Mouse (Mus musculus) heart, embryonic 12.5 days (tissue): ENCODE results near the gene Baiap2. TPM values are rescaled to one million over a fixed set of nuclear protein-coding genes. Genes with fewer than 3 reads are reported as not detected.

ENCODE experiments used
- ATAC-seq: fragments of 200-750 bp; cut with Nextera tagmentation; 2 replicates; pipeline ENCODE4 v1.8.0; 2017; ENCODE audit warnings: moderate TSS enrichment, moderate library complexity; ENCODE audit not compliant: insufficient number of reproducible peaks, low FRiP score
- H3K27ac ChIP-seq: fragments of 300-500 bp; sonication (generic); 2 replicates; pipeline ENCODE4 v1.5.1; 2016; ENCODE audit warnings: mild to moderate bottlenecking, moderate library complexity; ENCODE audit not compliant: poor library complexity, severe bottlenecking
- H3K27me3 ChIP-seq: fragments of 300-500 bp; sonication (generic); replicated peaks from 2 replicates; pipeline ENCODE4 v1.6.1; 2016; ENCODE audit warnings: mild to moderate bottlenecking, moderate library complexity
- H3K36me3 ChIP-seq: fragments of 300-500 bp; sonication (generic); 2 replicates; pipeline ENCODE4 v1.6.1; 2016; ENCODE audit warnings: mild to moderate bottlenecking, moderate library complexity
- H3K4me1 ChIP-seq: fragments of 300-500 bp; sonication (generic); replicated peaks from 2 replicates; pipeline ENCODE4 v1.6.1; 2016; ENCODE audit warnings: mild to moderate bottlenecking
- H3K4me2 ChIP-seq: fragments of 300-500 bp; sonication (generic); 2 replicates; pipeline ENCODE4 v1.6.1; 2016; ENCODE audit warnings: mild to moderate bottlenecking, moderate library complexity
- H3K4me3 ChIP-seq: fragments of 300-500 bp; sonication (generic); 2 replicates; pipeline ENCODE4 v1.5.1; 2016; ENCODE audit warnings: mild to moderate bottlenecking
- H3K9ac ChIP-seq: fragments of 300-500 bp; sonication (generic); 2 replicates; pipeline ENCODE4 v1.6.1; 2016; ENCODE audit warnings: mild to moderate bottlenecking, moderate library complexity
- H3K9me3 ChIP-seq: fragments of 300-500 bp; sonication (generic); replicated peaks from 2 replicates; pipeline ENCODE4 v1.6.1; 2016; ENCODE audit warnings: mild to moderate bottlenecking, moderate library complexity
- WGBS: fragments of 180-500 bp; shearing (Covaris S2); methylation state at CpG from one replicate; pipeline ENCODE4 v1.1.7; 2016; 5-methylcytosine and 5-hydroxymethylcytosine counted together
- polyA plus RNA-seq: library from polyadenylated mRNA; unstranded; fragments of >200 nt; fragmentation: Nextera tagmentation; extraction: Ambion mirVana; gene quantifications from 2 replicates; pipeline ENCODE4 v1.2.1, GENCODE M21; 2016

Baiap2 gene
- polyA plus RNA-seq, result 15.6 and 16.4 TPM in 2 replicates

DNA sequence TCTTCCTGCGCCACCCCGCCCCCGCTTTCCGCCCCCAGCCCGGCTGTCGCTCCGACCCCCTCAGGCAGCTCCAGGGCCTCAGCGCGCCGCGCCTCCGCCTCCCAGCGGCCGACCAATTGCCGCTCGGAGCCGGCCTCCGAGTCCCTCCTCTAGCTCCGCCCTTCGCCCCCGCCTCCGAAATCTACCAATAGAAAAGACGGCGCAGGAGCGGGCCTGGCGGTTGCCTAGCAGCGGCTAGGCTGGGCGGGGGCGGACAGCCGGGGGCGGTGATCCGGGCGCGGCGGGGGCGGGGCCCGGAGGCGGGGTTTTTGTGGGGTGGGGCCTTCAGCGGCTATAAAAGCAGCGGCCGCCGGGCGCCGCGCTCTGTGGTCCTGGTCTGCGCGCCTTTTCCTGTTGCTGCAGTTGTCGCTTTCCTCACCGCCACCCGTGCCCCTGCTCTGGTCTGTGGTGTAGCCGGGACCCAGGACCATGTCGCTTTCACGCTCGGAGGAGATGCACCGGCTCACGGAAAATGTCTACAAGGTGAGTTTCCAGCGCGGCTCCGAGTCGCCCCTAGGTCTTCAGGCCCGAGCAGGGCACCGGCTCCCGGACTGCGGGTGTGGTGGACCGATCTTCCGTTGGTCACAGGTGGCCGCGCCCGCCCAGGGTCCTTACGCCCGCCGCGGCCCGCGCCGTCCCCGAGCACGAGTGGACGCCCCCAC, at the start of gene Baiap2:
Gene Baiap2, plus strand, starts transcription at position 37 of the 701 bp plus-strand sequence.
- Histone ChIP-seq H3K9ac (peak within 1 kb of the TSS; percentile 84), H3K4me3 (peak within 1 kb of the TSS; percentile 80), H3K27me3 (peaks cover 41% of the 10 kb centered on the region), H3K4me2 (peak within 1 kb of the TSS; percentile 93), H3K9me3 (no peaks in the 10 kb centered on the region), H3K27ac (peak within 1 kb of the TSS; percentile 42; the same call in 1 of the 2 replicates), H3K36me3 (no peaks in the 10 kb centered on the region), H3K4me1 (peaks cover 69% of the 10 kb centered on the region)
- WGBS, result under 1% methylated on average over 62 of the region's 79 CpGs
- ATAC-seq, result peak; percentile 96

DNA sequence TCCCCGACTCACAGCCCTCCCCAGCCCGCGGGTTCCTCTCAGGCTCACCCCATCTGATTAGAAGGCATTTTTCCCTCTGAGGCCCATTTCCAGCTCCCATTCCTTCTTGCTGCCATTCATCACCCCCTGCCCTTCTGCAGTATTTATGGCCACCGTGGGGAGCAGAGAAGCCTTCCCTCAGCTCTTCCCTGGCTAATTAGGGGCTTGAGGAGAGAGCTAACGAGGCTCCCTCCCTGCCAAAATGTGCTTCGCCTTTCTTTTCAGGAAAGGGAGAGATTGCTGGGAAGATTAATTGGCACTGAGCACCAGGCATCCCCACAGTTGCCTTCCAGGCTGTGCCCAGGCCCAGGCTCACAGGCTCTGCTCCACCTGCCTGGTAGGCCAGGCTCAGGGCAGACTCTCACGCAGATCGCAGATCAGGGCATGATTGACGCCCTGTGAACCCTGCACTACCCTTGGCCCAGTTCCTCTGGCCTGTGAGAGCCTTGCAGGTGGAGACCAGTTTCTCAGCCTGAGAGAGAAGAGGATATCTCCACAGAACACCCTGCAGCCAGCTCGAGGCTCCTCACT, 48.8 kb upstream of the Baiap2 start:
- Histone ChIP-seq H3K36me3 (peaks cover 92% of the 10 kb centered on the region), H3K4me3 (no peak overlapping the region), H3K4me2 (no peak overlapping the region), H3K27ac (no peak overlapping the region), H3K9ac (no peak overlapping the region), H3K4me1 (no peaks in the 10 kb centered on the region), H3K27me3 (no peaks in the 10 kb centered on the region), H3K9me3 (no peaks in the 10 kb centered on the region)
- no peak for ATAC-seq
- 78% methylated on average over 10 of the region's 10 CpGs for WGBS

DNA sequence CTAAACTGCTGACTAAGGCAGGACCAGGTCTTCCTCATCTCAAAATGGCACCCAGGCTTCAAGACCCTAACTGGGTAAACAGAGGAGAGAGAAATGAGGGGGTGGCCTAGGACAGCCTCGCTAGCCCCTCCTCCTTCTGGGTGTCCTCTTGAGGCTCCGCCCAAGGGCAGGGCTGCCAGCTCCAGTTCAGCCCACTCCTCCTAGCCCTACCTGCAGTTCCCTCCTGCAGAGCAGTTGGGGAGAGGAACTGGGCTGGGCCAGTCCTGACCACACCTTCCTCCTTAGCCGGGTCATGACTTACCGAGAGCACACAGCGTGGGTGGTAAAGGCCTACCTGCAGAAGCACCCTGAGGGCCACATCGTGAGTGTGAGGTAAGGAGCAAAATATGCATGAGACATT, 47.9 kb upstream of the Baiap2 start:
- Histone ChIP-seq H3K9me3 (no peaks in the 10 kb centered on the region), H3K4me1 (no peaks in the 10 kb centered on the region), H3K27me3 (no peaks in the 10 kb centered on the region), H3K36me3 (peaks cover 92% of the 10 kb centered on the region), H3K27ac (no peak overlapping the region), H3K9ac (no peak overlapping the region), H3K4me2 (no peak overlapping the region), H3K4me3 (no peak overlapping the region)
- no peak for ATAC-seq
- 56% methylated on average over 6 of the region's 6 CpGs for WGBS

DNA sequence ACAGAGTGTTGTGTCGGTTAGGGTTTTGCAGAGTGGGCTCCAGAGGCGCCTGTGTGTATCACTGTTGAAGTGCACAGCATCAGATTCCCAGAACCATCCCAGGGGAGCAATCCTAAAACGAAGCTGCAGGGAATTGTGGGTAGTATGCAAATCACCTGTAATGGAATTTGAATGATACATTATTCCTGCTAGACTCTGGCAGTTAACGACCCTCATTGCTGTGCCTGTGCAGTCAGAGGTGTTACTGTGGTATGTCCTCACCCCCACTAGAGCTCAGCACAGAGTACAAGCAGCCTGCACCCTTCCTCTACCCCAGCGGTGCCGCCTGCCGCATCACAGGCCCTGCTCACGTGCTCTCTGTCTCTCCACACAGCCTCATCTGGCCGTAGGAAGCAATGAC, 45.5 kb upstream of the Baiap2 start:
- Histone ChIP-seq H3K27ac (no peak overlapping the region), H3K9ac (no peak overlapping the region), H3K4me3 (no peak overlapping the region), H3K27me3 (no peaks in the 10 kb centered on the region), H3K9me3 (no peaks in the 10 kb centered on the region), H3K4me1 (no peaks in the 10 kb centered on the region), H3K4me2 (no peak overlapping the region), H3K36me3 (peaks cover 75% of the 10 kb centered on the region)
- WGBS, result 87% methylated on average over 9 of the region's 9 CpGs
- ATAC-seq, result no peak

DNA sequence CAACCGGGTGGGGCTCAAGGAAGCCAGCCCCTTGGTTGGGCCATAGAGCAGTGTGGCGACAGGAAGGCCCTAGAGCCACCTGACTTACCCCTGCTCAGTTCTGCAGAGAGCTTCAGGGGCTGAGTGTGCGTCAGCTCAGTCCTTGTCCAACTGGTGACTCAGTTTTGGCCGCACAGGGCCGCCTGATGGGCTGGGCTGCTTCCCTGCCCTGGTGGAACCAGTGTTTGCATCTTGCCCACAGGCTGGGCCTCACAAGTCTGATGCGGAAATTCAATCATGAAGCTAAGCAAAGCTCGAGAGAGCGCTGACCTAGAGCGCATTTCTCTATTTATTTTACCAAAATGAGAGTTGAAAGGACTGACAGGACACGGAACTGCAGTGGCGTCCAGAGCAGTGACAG, 43.6 kb upstream of the Baiap2 start:
- H3K9ac ChIP-seq, result no peak overlapping the region
- H3K9me3 ChIP-seq, result no peaks in the 10 kb centered on the region
- WGBS, result 89% methylated on average over 11 of the region's 11 CpGs
- H3K4me3 ChIP-seq, result no peak overlapping the region
- no peaks in the 10 kb centered on the region for H3K27me3 ChIP-seq
- no peaks in the 10 kb centered on the region for H3K4me1 ChIP-seq
- peaks cover 57% of the 10 kb centered on the region for H3K36me3 ChIP-seq
- no peak overlapping the region for H3K4me2 ChIP-seq
- no peak overlapping the region for H3K27ac ChIP-seq
- ATAC-seq, result no peak

DNA sequence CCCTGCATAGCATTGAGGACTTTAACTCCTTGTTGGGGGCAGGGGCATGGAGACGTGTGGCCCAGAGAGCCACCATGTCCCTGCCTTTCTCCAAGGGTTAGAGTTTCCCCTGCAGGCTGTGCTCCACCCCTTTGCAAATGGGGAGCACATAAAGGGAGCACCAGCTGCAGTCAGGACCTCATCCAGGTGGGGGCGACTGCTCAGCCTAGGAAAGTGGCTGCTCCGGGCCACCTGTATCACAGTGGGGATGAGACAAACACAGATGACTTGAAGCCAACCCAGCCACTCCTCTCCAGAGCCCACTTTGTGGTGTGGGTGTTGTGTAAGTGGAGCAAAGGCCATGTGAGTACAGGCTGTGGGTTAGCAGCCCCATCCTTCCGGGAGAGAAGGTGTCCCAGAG, 41.4 kb upstream of the Baiap2 start:
- Histone ChIP-seq H3K27me3 (0 out of 2 replicates have a peak, but pooled peaks cover 3% of the 10 kb centered on the region), H3K27ac (no peak overlapping the region), H3K9me3 (no peaks in the 10 kb centered on the region), H3K4me1 (no peaks in the 10 kb centered on the region), H3K36me3 (peaks cover 36% of the 10 kb centered on the region), H3K4me3 (no peak overlapping the region), H3K9ac (no peak overlapping the region), H3K4me2 (no peak overlapping the region)
- ATAC-seq, result no peak
- WGBS, result 66% methylated on average over 4 of the region's 4 CpGs

DNA sequence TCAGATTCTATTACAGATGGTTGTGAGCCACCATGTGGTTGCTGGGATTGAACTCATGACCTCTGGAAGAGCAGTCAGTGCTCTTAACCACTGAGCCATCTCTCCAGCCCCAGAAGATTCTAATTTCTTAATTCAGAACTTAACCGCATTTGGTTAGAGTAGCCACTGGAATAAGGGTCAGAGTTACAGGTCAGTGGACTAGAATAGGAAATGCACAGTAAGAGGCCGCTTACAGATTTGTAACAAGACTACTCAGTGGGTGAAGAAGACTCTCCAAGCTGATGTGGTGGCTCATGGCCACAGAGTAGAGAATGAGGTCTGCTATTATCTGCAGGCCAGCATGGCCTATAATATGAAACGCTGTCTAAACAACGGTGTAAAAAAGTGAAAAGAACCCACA, 39.7 kb upstream of the Baiap2 start:
- ATAC-seq, result no peak
- WGBS, result 83% methylated on average over 4 of the region's 4 CpGs
- H3K4me2 ChIP-seq, result no peak overlapping the region

DNA sequence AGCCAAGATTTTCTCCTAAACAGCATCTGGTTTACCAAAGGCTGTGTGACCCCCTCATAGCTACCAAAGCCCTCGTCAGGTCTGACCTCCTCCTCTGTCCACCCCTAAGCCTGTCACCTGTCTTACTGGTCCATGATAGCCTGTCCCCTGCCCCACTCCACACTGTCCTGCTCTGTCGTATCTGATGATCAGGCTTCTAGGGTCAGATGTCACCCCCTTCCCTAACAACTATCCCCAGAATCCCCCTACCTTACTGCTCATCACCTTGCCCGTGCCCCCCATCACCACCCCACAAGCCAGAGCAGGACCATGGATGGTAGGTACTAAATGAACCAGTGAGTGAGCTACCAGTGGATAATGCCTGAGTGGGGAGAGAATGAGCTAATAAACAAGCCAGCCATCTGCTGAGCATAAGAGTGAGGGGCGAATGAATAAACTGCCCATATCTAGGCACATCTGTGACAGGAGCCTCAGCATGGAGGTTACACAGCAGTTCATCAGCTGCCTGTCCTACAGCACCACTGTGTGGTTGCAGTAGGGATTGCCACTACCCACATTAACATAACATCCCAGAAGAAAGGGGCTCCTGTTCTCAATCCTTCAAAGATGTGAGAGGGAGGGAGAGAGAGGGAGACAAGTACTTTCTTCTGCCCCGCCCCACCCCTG, 37.8 kb upstream of the Baiap2 start:
- WGBS, result 33% methylated on average over 5 of the region's 5 CpGs
- Histone ChIP-seq H3K9me3 (no peaks in the 10 kb centered on the region), H3K4me1 (peaks cover 9% of the 10 kb centered on the region), H3K4me2 (no peak overlapping the region), H3K27me3 (peaks cover 18% of the 10 kb centered on the region), H3K9ac (no peak overlapping the region), H3K27ac (no peak overlapping the region), H3K4me3 (no peak overlapping the region), H3K36me3 (peaks cover 3% of the 10 kb centered on the region)
- peak; percentile 60 for ATAC-seq

More for the DNA sequence above, 39.7 kb upstream of the Baiap2 start:
- Histone ChIP-seq H3K9me3 (no peaks in the 10 kb centered on the region), H3K4me1 (no peaks in the 10 kb centered on the region), H3K27ac (no peak overlapping the region), H3K36me3 (peaks cover 21% of the 10 kb centered on the region), H3K4me3 (no peak overlapping the region), H3K27me3 (peaks cover 13% of the 10 kb centered on the region), H3K9ac (no peak overlapping the region)

DNA sequence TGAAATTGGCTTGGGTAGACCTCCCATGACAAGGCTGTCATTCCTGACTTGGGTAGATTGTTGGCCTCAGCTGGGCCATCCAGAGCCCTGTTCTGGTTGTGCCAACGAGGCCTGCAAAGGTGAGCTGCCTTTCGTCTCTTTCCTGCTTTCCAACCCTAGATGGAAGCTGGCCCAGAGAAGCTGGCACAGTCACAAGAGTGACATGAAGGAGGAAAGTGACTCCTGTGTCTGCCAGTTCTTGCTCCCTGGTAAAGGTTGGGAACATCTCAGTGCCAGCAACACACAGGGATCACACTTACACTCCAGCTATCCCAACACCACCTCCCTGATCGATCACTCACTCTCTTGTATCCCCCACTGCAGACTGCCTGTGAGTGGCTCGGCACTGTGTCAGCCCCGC, 36.8 kb upstream of the Baiap2 start:
- ATAC-seq, result no peak
- Histone ChIP-seq H3K4me1 (peaks cover 15% of the 10 kb centered on the region), H3K9me3 (no peaks in the 10 kb centered on the region), H3K36me3 (no peaks in the 10 kb centered on the region), H3K27ac (no peak overlapping the region), H3K4me3 (no peak overlapping the region), H3K4me2 (no peak overlapping the region), H3K9ac (no peak overlapping the region), H3K27me3 (peaks cover 18% of the 10 kb centered on the region)
- WGBS, result 73% methylated on average over 5 of the region's 5 CpGs

DNA sequence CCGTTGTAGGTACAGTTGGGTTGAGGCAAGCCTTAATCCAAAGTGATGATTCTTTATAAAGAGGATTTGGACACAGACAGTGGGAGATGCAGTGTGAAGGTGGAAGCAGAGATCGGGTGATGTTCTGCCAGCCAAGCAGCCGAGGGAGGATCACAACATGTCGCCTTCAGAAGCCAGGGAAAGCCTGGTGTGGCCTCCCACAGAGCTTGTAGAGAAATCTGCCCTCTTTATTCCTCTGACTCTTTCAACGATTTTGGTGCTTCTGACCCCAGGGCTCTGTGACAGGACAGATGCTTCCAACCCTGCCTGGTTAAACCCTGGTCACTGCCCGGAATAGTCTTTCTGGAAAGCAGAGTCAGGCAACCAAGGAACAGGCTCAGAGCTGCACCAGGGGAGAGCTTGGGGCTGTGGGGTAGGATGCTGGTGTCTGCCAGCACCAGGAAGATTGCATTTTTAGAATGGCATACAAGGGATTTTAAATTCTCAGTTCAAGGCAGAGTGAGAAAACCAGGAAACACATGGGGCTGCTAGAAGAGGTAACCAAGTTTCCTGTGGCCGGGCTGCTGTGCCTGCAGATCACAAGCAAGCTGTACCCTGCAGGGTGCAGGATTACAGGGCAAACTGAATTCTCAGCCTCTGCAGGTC, 35.4 kb upstream of the Baiap2 start:
- Histone ChIP-seq H3K27me3 (peaks cover 18% of the 10 kb centered on the region), H3K36me3 (no peaks in the 10 kb centered on the region), H3K9me3 (no peaks in the 10 kb centered on the region), H3K4me2 (no peak overlapping the region), H3K9ac (no peak overlapping the region), H3K27ac (no peak overlapping the region), H3K4me3 (no peak overlapping the region), H3K4me1 (peaks cover 15% of the 10 kb centered on the region)
- no peak for ATAC-seq
- 40% methylated on average over 7 of the region's 7 CpGs for WGBS

DNA sequence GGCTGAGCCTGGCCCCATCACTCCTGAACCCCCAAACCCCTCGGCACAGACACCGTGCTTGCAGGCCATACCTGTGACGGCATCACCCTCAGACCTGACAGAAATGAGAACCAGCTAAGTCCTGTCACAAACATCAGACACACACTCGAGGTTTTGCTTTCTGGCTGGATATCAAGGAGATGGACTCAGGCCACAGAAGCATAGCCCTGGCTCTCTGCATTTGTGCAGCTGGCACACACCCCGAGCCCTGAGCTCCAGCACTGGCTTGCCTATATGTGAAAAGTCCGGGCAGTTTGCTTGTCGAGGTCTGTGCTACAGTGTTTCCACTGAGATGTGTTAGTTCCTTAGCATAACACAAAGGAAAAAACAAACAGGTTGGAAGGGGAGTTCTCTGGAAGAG, 34.9 kb upstream of the Baiap2 start:
- Histone ChIP-seq H3K4me2 (no peak overlapping the region), H3K9me3 (no peaks in the 10 kb centered on the region), H3K9ac (no peak overlapping the region), H3K4me1 (peaks cover 17% of the 10 kb centered on the region), H3K36me3 (no peaks in the 10 kb centered on the region), H3K27me3 (peaks cover 18% of the 10 kb centered on the region), H3K4me3 (no peak overlapping the region), H3K27ac (no peak overlapping the region)
- ATAC-seq, result no peak
- WGBS, result 47% methylated on average over 7 of the region's 7 CpGs
